Mouse (Mus musculus) C2C12 (cell line): ENCODE measurements at regions not wholly inside any gene's neighbourhood (a gene's known extent, or its start where the extent isn't known, plus 50 kb on each side); places are given as distances from the start of the nearest gene placed in this dataset.

Source experiments
- CTCF ChIP-seq: IDR thresholded peaks from one replicate; pipeline ENCODE4 v1.5.1; 2011; ENCODE audit not compliant: control insufficient read depth, insufficient read depth, insufficient read length
- MAX ChIP-seq: IDR thresholded peaks from one replicate; pipeline ENCODE4 v1.6.1; 2011; ENCODE audit warnings: mild to moderate bottlenecking, control low read depth
- MYOD1 ChIP-seq: IDR thresholded peaks from one replicate; pipeline ENCODE4 v1.6.1; 2011; ENCODE audit warnings: low read depth; ENCODE audit not compliant: control insufficient read depth, insufficient read length
- MYOG ChIP-seq: IDR thresholded peaks from one replicate; pipeline ENCODE4 v1.6.1; 2011; ENCODE audit not compliant: control insufficient read depth, insufficient read length; ENCODE audit errors: extremely low read depth
- USF1 ChIP-seq: IDR thresholded peaks from one replicate; pipeline ENCODE4 v1.6.1; 2011; ENCODE audit warnings: low read depth, mild to moderate bottlenecking, control low read depth, moderate library complexity

GRCm38 (mm10) chr13:41897481-41898317 lies 50.2 kb upstream of the Adtrp start:
- TF ChIP-seq CTCF (no peak), MYOD1 (no peak), USF1 (no peak), MYOG (no peak), MAX (no peak)
